Mouse (Mus musculus) kidney, adult 9 months (tissue): ENCODE data around the gene Tle4.
"Not testable (repeated sequence)": the region's sequence is repeated elsewhere in the genome, so short reads cannot be mapped to it uniquely, and the experiment has no call there.

ENCODE experiments used
- DNase-seq: peaks from one replicate; pipeline ENCODE4 v3.0.0; 2022

Tle4 gene

DNA sequence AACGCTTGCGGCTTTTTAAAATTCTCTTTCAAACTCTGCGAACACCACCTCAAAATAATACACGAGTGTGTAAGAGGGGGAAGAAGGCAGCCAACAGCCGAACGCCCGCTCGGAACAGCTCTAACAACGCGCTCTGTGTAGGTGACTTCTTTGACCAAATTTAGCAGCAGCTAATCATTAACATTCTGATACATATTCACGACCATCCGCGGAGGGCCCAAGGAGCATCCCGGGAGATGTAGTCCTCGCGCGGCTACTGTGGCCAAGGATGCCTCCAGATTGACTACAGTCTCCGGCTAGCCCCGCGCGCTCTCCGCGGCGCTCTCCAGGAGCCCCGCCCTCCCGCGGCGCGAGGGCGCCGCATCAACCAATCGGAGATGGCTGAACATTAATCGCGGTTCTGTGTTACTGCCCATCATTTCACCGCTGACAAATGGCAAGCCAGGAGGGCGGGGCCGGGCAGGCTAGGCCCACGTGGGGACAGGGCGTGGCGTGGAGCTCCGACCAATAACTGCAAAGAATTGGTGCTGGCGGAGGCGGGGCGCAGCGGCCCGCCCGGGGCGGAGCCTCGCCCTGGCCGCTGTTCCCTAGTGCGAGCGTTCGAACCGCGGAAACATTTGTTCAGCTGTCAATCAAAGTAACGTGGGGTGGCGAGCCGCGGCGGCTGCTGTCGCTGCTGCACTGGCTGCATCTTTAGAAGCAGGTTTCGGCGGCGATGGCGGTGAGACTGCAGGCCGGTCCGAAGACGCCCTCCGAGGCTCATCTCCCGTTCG is at the start of gene Tle4:
TSS of gene Tle4 (minus strand) at position 135 of the 773 bp plus-strand sequence.
- peak; percentile 100 for DNase-seq

DNA sequence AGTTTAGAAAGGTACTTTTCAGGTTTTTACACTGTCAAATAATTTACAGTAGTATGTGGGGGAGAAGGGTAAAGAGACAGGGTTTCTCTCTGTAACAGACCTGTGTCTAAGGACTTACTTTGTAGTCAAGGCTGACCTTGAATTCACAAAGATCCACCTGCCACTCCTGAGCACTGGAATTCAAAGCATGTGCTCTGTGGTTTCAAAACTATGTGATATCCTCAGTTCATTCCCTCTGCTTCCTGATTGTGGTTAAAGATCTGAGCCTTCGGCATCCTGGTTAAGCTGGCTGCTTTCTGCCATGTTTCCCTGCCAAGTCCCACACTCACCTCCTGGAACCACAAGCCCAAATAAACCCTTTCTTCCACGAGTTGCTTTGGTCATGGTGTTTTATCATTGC is 47.8 kb upstream of the Tle4 start:
- DNase-seq = no peak

DNA sequence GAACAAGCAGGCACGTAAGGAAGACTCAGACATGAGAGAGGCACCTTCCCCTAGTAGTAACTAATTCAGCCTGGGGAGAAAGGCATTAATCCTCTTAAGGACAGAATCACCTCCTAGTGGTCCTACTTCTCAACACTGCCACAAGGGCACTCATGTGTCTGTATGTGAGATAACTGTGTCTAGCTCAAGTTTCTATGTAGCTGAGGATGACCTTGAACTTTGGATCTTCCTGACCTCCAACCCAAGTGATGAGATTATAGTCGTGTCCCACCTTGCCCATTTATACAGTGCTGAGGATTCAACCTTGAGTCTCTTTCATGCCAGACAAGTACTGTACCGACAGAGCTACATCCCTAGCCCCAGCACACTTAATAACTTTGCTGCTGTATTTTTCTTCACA is 46.9 kb upstream of the Tle4 start:
- no peak for DNase-seq

DNA sequence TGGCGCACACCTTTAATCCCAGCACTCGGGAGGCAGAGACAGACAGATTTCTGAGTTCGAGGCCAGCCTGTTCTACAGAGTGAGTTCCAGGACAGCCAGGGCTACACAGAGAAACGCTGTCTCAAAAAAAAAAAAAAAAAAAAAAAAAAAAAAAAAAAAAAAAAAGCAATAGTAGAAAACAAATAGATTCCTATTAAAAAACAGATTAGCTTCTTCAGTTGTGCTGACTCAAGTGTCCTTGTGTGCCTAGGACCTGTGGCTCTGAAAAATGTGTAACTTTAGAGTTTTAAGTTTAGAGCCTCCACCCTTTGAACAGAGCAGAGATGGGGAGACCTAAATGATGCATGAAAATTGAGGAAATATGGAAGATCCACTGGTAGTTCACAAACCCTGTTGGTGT is 45.2 kb upstream of the Tle4 start:
- DNase-seq = not testable (repeated sequence)

DNA sequence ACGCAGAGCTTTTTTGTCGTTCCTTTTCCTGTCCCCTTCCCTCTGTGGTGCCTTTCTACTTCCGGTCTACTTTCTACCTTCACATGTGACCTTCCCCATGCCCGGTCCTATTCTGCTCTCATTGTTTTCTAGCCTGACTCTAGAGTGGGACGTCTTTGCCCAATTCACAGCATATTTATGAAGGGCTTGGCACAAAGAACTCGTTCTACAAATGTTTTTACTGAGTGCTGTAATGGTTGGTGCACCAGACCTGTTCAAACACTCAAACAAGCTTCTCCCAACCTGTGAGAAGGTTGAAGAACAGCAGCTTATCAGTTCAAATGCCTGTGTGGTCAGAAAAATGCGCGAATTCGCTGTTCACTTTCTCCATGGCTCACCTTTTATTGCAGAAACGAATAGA is 44.8 kb upstream of the Tle4 start:
- DNase-seq = no peak

DNA sequence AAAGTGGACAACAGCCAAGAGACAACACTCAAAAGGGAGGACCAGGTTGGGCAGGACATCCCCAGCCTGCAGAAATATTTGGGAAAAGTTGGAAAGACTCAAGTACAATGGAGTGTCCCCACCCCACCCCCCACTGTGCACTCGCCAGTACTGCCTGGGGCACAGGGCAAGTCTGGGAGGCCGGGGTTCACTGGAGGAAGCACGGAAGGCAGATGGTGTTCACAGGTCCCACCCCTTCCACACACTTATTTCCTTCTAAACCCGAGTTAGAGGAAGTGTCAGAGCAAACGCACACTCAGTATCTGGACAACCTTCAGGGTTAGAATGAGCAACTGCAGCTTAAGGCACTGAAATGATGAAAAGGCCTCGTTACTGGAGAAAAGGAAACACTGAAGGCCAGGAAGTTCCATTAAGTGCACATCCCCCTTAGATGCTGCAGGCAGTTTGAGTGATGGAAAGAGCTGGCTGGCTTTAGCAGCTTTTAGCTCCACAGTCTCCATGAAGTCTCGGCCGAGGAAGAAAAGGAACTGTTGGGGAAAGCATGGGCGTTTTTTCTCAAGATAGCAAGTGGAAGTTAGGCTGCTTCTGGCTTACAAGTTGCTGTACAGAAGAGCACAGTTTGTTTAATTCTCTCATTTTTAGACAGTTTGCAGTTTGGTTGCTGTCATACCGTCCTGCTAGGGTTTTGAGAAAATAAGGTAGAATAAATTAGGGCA is 37.5 kb upstream of the Tle4 start:
- DNase-seq = peak; percentile 3

DNA sequence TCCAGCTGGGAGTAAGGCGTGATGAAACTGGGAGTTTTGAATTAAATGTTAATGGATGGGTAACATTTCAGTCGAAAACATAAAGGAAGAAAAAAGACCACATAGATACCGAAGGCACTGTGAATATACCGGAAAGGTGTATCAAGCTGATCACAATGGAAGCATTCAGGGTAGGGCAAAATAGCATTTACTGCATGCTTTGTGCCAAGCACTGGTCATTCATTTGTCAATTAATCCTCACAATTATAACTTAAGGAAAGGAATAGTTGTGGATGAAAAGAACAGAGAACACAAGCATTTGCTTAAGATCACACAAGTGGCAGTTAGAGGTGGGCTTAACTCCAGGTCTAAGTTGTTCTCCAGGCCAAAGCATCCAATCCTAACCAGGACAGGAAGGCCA is 25.5 kb upstream of the Tle4 start:
- no peak for DNase-seq

DNA sequence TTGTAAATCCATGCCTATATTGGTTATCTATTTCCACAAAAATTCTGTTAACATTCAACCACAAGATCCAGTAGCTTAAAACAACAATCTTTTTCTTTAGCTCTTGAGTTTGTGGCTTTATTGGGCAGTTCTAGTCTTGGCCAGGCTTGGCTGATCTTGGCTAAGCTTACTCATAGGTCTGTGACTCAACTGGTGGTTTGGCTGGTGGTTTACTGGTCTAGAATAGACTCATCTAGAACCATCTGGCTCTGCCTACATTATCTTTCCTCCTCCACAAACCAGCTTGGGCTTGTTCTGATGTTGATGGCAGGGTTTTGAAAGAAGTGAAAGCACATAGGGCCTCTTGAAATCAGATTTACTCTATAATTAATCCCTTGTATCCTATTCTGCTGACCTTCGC is 22.7 kb upstream of the Tle4 start:
- DNase-seq = no peak

DNA sequence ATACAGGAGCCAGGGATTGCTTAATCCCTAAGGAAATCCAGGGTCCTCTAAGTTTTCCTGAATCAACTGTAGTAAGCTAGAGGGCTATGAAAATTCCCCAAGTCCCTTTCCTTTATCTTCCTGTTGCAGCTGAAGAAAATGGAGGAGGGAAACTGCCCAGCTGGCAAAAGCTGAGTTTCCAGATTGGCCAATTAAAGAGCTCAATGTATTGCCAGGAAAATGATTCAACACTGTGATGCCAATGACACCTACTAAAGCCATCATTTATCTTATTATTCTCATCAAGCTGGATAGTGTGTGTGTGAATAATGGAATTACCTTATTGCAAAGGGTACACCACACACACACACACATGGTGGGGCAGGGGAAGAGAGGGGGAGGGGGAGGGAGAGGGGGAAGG is 22.0 kb upstream of the Tle4 start:
- DNase-seq = no peak

DNA sequence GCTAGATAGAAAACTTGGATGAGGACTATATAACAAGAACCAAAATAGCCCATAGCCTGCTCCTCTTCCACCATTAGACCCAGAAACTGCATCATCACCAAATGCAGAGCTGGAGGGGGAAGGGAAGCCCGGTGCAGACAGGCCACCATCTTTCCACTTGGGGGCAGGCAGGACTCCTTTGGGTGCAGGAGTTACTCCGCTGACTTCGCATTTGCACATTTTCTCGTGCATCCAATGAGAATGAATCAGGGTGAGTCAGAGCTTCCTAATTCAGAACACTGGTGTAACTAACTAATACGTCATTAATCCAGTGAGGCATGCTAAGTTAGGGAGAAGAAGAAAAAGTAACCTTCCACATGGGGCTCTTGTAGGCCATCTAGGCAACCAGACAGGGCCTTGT is 17.0 kb upstream of the Tle4 start:
- DNase-seq = no peak

DNA sequence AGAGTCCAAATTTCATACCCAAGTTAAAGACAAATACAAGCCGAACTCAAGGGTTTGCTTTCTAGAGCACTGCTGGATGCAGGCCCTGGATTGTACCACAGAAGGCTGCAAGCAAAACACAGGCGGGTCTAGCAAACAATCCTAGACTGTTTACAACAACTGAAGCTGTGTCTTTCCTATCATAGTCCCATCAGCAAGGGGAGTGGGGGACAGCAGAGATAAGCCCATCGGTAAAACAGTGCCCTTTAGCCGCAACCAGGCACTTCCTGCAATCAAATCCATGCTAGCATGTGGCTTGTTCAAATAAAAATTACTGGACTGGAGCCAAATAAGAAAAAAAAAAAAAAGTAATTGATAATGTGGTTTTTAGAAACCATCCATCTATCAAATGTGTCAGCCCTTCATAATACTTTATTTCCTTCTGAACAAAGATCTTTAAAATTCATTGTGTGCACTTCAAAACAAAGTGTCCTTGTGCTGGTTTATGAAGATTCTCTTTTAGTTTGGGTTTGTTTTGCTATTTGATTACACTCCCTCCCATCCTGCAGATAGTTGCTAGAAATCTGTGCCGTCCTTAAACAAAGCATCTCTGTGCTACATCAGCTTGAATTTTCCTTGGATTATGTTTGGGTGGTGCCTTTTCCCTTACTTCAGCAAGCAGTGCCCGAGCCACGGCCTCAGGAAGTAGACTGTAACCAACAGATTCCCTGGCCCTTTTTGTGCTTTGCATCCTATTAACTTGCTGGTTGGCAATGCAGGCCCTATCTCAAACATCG is 12.9 kb upstream of the Tle4 start:
- no peak for DNase-seq

DNA sequence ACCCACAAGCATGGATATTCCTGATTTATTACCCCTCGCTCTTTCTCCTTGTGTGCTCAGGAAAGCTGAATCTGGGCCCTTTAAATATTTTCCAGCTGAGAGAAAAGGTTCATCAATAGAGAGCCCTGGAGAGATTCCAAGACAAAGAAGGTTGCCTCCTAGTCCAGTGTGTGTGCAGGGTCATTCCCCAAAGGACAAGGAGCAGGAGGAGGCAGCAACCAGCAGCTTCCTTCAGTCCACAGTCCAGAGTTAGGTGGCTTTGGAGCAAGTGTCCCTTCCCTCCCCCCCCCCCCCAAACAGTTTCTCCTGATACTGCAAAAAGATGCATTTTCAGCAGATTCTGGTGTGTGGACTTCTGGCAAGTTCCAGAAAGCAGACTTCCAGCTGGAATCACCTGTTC is 3.0 kb upstream of the Tle4 start:
- peak; percentile 87 for DNase-seq

DNA sequence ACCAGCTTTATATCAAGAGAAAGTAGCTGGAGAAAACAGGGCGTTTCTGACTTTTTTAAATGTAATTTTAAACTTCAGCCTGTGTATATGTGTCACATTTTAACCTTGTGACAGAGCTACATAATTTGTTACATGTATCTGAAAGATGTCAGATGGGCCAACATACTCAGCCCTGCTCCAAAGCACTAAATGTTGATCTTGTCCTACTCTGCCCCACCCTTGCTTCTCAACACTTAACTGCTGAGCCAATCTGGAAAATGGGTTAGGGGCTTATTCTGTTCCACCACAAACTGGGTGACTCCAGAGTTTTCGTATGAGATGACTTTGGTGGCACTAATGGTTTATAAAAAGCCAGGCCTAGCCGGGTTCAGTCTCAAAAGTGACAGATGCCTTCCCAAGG is 2.5 kb upstream of the Tle4 start:
- DNase-seq = no peak

DNA sequence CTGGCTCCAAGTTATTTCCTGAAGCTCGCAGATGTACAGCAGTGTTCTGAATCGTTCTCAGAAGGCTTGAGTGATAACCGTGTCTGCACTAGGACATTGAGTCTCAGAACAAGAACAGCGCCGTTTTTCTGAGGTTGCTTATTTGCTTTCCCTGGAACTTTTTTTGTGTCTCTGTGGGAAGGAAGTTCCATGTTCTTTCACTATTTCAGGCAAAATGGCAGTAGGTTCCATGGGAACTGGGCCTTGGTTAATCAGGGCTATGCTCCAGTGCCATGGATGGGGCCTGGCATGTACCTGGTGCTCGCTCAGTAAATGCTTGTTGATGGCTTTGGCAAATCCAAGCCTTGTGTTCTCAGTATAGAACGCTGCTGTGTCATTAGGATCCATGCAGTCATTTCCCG is 2.0 kb upstream of the Tle4 start:
- DNase-seq = no peak

DNA sequence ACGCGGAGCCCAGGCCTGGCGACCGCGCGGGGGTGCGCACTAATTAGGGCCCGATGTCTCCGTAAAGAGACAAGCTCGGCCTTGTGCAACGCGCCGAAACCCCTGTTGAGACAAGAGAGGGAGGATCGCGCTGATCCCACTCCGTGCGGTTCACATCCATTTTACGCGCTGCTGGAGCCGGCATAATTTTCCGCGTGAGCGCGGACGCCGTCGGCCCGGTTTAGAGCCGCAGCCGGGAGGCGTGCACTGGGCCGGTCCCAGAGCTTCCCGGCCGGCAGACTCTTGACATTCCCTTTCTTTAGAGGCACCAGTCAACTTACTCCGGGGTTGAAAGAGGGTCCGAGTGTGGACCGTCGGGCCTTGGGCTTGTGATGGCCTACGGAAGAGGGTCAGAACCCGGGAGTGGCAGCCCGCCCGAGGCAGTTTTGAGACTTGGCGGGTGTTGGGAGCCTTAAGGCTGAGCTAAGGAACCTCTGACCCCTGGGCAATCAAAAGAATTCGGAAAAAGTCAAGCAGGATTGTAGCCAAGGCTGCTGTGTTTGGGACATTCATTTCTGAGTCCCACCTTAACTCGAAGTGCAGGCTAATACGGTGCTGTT is 938 bp upstream of the Tle4 start:
- DNase-seq = peak; percentile 71

DNA sequence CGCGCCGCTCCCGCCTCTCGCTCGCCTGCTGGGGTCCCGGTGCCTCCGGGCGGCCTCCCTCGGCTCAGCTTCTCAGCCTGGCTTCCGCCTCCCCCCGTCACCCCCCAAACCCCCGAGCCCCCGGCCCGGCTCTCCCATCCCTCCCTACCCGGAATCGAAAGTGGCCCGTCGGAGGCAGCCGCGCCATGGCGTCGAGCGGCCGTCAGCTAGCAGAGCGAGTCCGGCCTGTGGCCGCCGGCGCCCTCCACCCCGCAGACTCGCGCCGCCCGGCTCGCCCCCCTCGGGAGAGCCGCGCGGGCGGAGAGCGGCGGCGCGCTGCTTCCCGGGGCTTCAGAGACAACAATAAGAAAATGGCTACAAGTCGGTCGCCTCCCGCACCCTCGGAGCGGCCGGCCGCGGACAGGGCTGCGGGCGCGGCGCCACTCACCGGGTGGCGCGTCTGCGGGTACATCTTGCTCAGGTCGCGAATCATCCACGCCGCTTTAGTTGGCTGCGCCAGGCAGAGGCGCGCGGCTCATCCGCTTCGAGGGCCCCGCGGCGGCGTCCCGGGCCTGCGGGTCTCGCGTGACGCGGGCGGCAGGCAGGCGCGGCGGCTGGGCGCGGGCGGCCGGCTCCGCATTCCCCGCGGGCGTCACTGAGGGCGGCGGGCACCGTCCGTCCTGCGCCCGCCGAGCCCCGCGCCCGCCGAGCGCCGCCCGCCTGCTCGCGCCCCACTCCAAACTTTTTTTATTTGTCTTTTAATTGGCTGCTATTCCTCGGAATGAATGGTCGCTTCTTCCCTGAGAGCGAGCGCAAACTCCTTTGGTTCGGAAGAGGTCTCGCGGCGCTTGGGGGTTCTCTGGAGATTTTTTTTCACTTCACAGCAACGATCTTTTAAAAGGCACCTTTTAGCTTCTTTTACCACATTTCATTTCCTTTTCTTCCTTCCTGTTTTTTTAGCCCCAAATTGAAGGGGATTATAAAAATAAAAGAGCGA is 622 bp downstream of the Tle4 start:
- DNase-seq = peak; percentile 34

DNA sequence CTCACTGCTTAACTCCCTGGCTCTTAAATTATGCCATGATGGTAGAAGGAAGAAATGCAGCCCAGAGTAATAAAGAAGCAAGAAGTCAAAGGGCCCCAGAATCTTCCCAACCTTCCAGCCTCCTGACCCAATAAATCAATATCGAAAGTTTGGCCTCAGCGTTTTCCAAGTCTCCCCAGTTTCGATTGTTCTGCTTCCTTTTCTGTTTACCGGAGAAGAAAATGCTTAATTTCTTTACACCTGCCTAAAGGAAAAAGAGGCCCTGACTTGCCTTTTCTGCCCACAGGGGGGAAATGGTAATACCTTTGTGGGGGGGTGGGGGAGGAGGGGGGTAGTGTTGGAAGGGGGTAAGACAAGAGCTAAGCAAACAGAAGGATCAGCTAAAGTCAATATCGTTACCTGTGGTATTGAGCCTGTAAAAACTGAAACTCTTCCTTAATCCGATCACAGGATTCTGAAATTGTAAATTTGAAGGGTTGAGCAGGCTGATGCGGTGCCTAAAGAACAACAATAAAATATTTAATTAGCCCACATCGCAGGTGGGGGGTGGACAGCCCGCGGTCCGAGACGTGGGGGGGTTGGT is 1.4 kb downstream of the Tle4 start:
- peak; percentile 26 for DNase-seq

DNA sequence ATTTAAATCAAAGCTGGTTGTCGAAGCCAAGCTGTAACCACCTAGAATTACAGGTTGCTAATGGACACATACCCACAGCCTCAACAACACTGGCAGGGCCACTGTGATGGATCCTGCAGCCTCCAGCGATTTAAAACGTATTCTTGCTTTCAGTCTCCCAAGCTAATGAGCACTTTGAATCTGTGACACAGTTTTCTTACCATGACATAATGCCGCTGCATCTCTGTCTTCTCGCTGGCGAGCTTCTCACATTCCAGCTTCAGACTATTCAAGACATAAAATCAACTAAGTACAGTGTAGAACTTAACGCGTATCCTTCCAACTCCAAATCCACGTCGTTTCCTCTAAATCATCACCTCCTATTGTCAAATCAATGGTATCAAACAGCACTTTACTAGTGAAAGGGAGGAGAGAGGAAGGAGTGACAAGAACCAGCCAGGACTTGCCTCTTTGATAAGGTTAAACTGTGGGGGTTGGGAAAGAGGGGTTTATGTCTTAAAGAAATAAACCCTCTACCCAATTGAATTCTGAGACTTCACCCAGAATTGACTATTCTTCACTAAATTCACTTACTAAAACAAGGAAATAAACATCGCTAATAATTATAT is 2.4 kb downstream of the Tle4 start:
- no peak for DNase-seq

DNA sequence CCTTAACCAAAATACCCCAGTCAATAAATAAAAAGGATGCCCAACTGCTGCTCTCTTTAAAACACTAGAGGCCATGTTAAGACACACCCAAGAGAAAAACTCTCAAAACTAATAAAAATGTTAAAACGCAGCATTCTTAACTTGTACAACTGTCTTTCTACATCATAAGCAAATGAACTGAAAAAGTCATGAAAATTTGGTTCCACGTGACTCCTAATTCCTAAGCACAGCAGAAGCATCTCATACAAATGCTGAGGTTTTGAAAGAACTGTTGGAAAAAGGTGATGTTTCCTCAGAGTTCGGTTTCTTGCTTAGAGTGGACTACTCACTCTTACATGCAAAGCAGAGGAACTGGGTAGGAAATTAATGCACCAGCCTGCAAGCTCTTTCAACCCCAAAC is 3.3 kb downstream of the Tle4 start:
- no peak for DNase-seq

DNA sequence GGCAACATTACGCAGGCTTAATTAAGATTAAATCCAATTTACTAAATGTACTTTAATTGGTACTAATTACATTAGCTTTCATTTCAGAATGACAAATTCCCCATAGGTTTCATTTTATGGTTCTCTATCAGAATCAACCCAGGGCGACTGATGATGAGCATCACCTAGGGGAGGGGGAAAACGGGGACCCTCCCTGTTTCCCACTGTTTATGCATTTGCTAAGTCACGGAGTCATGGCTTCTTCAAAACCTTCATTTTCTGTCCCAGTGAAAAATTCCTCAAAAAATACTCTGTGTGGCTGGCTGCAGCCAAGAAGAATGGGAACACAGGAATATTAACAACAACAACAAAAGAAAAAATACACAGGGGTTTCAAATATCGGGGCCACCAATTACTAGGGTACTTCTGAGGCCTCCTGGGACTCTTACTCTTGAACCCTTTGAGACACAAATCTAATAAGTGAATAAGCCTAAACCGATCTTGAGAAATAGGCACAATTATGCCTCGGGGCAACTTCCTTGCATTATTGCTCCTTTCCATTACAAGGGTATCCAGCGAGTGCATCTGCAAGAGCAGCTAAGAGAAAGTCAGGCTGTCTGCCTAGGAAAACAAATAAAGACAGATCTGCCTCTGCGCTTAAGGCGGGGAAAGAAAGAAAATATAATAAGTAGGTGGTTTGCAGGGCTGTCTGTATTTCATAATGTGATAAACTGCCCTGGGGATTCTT is 5.9 kb downstream of the Tle4 start:
- DNase-seq = no peak

DNA sequence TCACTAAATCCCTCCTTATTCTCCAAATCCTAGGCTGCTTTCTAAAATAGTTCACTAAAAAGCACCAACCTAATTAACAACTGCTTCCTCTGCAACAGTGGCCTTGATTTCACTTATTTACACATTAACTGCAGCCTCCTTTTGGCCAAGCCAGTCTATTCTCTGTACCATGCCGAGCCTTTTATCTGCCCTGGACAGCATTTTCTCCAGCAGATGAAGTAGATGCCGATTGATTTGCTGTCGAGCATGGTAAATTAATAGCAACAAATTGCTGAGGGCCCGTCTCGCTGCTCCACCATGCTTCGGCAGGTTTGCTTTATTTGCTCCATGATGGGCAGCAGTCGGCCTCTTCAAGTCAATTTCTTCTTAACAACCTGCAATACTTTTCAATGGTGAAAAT is 7.7 kb downstream of the Tle4 start:
- peak; percentile 40 for DNase-seq
